Mouse (Mus musculus) G1E (cell line): Measurements from ENCODE around the gene Cox7a2l.

ENCODE experiments used
- CTCF ChIP-seq: IDR thresholded peaks from 2 replicates; pipeline ENCODE4 v1.5.1; 2012; ENCODE audit warnings: low read depth, low read length, inconsistent platforms, mixed read lengths
- GATA1 ChIP-seq: IDR thresholded peaks from 2 replicates; pipeline ENCODE4 v1.6.1; 2012; ENCODE audit warnings: borderline replicate concordance, low read length, inconsistent platforms, mixed read lengths
- GATA2 ChIP-seq: IDR thresholded peaks from 2 replicates; pipeline ENCODE4 v1.6.1; 2012; ENCODE audit warnings: low read depth, low read length, inconsistent platforms, borderline replicate concordance
- TAL1 ChIP-seq: conservative IDR thresholded peaks from 2 replicates; pipeline ENCODE4 v1.6.1; 2012; ENCODE audit warnings: low read depth, low read length, inconsistent platforms, mixed read lengths

- TF ChIP-seq CTCF, result no peak
- TF ChIP-seq TAL1, result no peak
- no peak for TF ChIP-seq GATA1
- no peak for TF ChIP-seq GATA2
Measured at GRCm38 (mm10) chr17:83545756-83546742, 28.9 kb upstream of the Cox7a2l start.
